Mouse (Mus musculus) forebrain, embryonic 16.5 days (tissue): ENCODE measurements at regions not wholly inside any gene's neighbourhood (a gene's known extent, or its start where the extent isn't known, plus 50 kb on each side); places are given as distances from the start of the nearest gene placed in this dataset.

Experiments
- ATAC-seq: fragments of 200-750 bp; cut with Nextera tagmentation; 2 replicates; pipeline ENCODE4 v1.8.0; 2017; ENCODE audit warnings: mild to moderate bottlenecking, moderate library complexity
- H3K27ac ChIP-seq: fragments of 300-500 bp; sonication (generic); 2 replicates; pipeline ENCODE4 v1.5.1; 2014; ENCODE audit warnings: low read length, control low read depth
- H3K27me3 ChIP-seq: fragments of 300-500 bp; sonication (generic); replicated peaks from 2 replicates; pipeline ENCODE4 v1.6.1; 2014; ENCODE audit warnings: low read length; ENCODE audit not compliant: control insufficient read depth, insufficient read depth
- H3K36me3 ChIP-seq: fragments of 300-500 bp; sonication (generic); 2 replicates; pipeline ENCODE4 v1.6.1; 2014; ENCODE audit not compliant: control insufficient read depth, insufficient read depth
- H3K4me1 ChIP-seq: fragments of 300-500 bp; sonication (generic); replicated peaks from 2 replicates; pipeline ENCODE4 v1.6.1; 2014; ENCODE audit warnings: low read length; ENCODE audit not compliant: control insufficient read depth, insufficient read depth
- H3K4me2 ChIP-seq: fragments of 300-500 bp; sonication (generic); 2 replicates; pipeline ENCODE4 v1.6.1; 2014; ENCODE audit warnings: mild to moderate bottlenecking, low read length, control low read depth
- H3K4me3 ChIP-seq: fragments of 300-500 bp; sonication (generic); replicated peaks from 2 replicates; pipeline ENCODE4 v1.5.1; 2014; ENCODE audit warnings: mild to moderate bottlenecking, low read length, control low read depth
- H3K9ac ChIP-seq: fragments of 300-500 bp; sonication (generic); replicated peaks from 2 replicates; pipeline ENCODE4 v1.6.1; 2014; ENCODE audit warnings: low read depth, low read length, control low read depth
- H3K9me3 ChIP-seq: fragments of 300-500 bp; sonication (generic); 2 replicates; pipeline ENCODE4 v1.6.1; 2016; ENCODE audit warnings: low read length; ENCODE audit not compliant: control insufficient read depth
- WGBS: fragments of 180-500 bp; shearing (Covaris S2); extraction: QIAGEN DNeasy Blood & Tissue Kit; methylation state at CpG from one replicate; pipeline ENCODE4 v1.1.7; 2014; 5-methylcytosine and 5-hydroxymethylcytosine counted together

DNA sequence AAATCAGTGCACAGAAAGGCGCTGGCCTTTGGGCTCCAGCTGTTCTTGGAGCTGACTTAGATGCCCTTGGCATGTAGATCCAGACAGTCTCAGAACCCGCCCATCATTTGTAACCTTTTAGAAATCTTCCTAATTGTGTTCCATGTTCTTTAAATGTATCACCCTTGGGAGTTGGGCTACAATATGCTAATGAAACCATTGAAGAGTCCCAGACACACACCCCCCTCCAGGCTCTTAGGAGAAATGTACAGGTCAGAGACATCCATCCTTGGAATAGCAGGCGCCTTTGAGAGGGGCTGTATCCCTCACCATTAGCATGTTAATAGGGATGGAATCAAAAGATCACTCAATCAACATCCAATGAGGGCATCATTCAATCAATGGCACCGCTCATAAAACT is 238.2 kb downstream of the Rpl10-ps3 start:
- Histone ChIP-seq H3K36me3 (no peaks in the 10 kb centered on the region), H3K27me3 (no peaks in the 10 kb centered on the region), H3K27ac (no peak overlapping the region), H3K4me1 (peaks cover 6% of the 10 kb centered on the region), H3K4me3 (no peak overlapping the region), H3K9me3 (no peaks in the 10 kb centered on the region), H3K9ac (no peak overlapping the region), H3K4me2 (no peak overlapping the region)
- 25% methylated on average over 4 of the region's 4 CpGs for whole genome bisulfite sequencing
- ATAC-seq = no peak

DNA sequence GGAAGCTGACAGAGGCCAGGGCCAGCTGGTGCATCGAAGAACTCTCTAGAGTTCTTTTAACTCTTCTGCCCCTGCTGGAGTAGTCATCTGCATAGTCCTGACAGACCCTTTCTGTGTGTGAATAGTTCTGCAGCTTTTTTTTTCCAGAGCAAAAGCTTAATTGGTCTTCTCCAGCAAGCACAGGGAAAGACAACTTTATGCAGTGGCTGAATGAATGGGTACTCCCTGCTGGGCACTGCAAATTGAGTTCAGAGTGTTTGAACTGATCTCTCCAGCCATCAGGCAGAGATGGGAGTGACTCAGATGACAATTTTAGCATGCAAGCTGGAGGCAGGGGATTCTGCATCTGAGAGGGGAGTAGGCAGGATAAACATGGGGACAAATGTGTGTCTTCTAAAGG is 242.0 kb downstream of the Rpl10-ps3 start:
- no peak overlapping the region for H3K4me2 ChIP-seq
- ATAC-seq = no peak
- H3K27ac ChIP-seq = no peak overlapping the region
- WGBS = 15% methylated on average over 1 of the region's 1 CpGs
- no peaks in the 10 kb centered on the region for H3K36me3 ChIP-seq
- H3K27me3 ChIP-seq = no peaks in the 10 kb centered on the region
- H3K9ac ChIP-seq = no peak overlapping the region
- H3K4me3 ChIP-seq = no peak overlapping the region
- no peaks in the 10 kb centered on the region for H3K9me3 ChIP-seq
- peaks cover 6% of the 10 kb centered on the region for H3K4me1 ChIP-seq

- Histone ChIP-seq H3K27me3 (no peaks in the 10 kb centered on the region), H3K9ac (no peak overlapping the region), H3K4me2 (no peak overlapping the region), H3K36me3 (no peaks in the 10 kb centered on the region), H3K9me3 (no peaks in the 10 kb centered on the region), H3K27ac (no peak overlapping the region), H3K4me3 (no peak overlapping the region), H3K4me1 (no peaks in the 10 kb centered on the region)
- WGBS = 73% methylated on average over 1 of the region's 1 CpGs
- ATAC-seq = no peak
Observed at GRCm38 (mm10) chr9:50101061-50101460, 243.7 kb downstream of the Rpl10-ps3 start.

- 63% methylated on average over 8 of the region's 8 CpGs for WGBS
- no peak for ATAC-seq
- Histone ChIP-seq H3K27ac (no peak overlapping the region), H3K4me2 (no peak overlapping the region), H3K4me1 (no peaks in the 10 kb centered on the region), H3K27me3 (no peaks in the 10 kb centered on the region), H3K9ac (no peak overlapping the region), H3K9me3 (no peaks in the 10 kb centered on the region), H3K4me3 (no peak overlapping the region), H3K36me3 (no peaks in the 10 kb centered on the region)
Observed at GRCm38 (mm10) chr9:50090968-50091367, 253.8 kb downstream of the Rpl10-ps3 start.

DNA sequence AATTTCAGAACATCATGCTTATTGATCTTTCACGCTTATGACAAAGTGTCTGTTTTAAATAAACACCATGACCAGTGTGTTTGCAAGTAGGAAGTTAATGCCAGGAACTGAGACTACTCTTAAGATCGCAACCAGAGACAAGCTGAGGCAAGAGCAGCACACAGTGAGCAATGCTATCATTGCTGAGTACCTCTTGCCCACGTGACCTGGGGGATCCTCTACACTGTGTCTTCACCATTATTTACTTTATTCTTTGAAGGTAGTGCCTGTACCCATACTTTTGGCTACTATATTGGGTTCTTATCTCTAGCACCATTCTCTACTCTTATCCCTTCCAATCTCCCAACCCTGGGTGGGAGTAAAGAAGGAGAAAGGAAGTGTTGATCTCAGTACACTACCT is 254.9 kb downstream of the Rpl10-ps3 start:
- 90% methylated on average over 3 of the region's 3 CpGs for WGBS
- no peaks in the 10 kb centered on the region for H3K27me3 ChIP-seq
- H3K4me3 ChIP-seq = no peak overlapping the region
- ATAC-seq = no peak
- no peak overlapping the region for H3K9ac ChIP-seq
- H3K9me3 ChIP-seq = no peaks in the 10 kb centered on the region
- no peaks in the 10 kb centered on the region for H3K4me1 ChIP-seq
- H3K36me3 ChIP-seq = no peaks in the 10 kb centered on the region
- H3K27ac ChIP-seq = no peak overlapping the region
- H3K4me2 ChIP-seq = no peak overlapping the region

- peak; percentile 36; the same call in 1 of the 2 replicates for ATAC-seq
Observed at GRCm38 (mm10) chr9:50080205-50080604, 264.6 kb downstream of the Rpl10-ps3 start.

GRCm38 (mm10) chr9:50068576-50068975 is 269.9 kb upstream of the Ncam1 start:
- no peaks in the 10 kb centered on the region for H3K36me3 ChIP-seq
- ATAC-seq = no peak
- no peak overlapping the region for H3K4me2 ChIP-seq
- WGBS = 58% methylated on average over 2 of the region's 2 CpGs
- no peak overlapping the region for H3K9ac ChIP-seq
- H3K9me3 ChIP-seq = no peaks in the 10 kb centered on the region
- no peaks in the 10 kb centered on the region for H3K27me3 ChIP-seq
- H3K4me3 ChIP-seq = no peak overlapping the region
- no peak overlapping the region for H3K27ac ChIP-seq
- peaks cover 6% of the 10 kb centered on the region for H3K4me1 ChIP-seq

More at GRCm38 (mm10) chr9:50080205-50080604, 264.6 kb downstream of the Rpl10-ps3 start:
- Histone ChIP-seq H3K27ac (no peak overlapping the region), H3K9me3 (no peaks in the 10 kb centered on the region), H3K4me2 (no peak overlapping the region), H3K4me1 (no peaks in the 10 kb centered on the region), H3K27me3 (no peaks in the 10 kb centered on the region), H3K36me3 (no peaks in the 10 kb centered on the region), H3K4me3 (no peak overlapping the region), H3K9ac (no peak overlapping the region)
- 33% methylated on average over 3 of the region's 3 CpGs for WGBS

- H3K27me3 ChIP-seq = no peaks in the 10 kb centered on the region
Observed at GRCm38 (mm10) chr9:50067729-50068225, 269.1 kb upstream of the Ncam1 start.

GRCm38 (mm10) chr9:50064505-50065229 is 265.9 kb upstream of the Ncam1 start:
- Histone ChIP-seq H3K4me3 (no peak overlapping the region), H3K9ac (no peak overlapping the region), H3K27me3 (no peaks in the 10 kb centered on the region), H3K4me2 (no peak overlapping the region), H3K9me3 (no peaks in the 10 kb centered on the region), H3K4me1 (peaks cover 6% of the 10 kb centered on the region), H3K36me3 (no peaks in the 10 kb centered on the region), H3K27ac (no peak overlapping the region; the same call in 1 of the 2 replicates)
- ATAC-seq = peak; percentile 71; the same call in 1 of the 2 replicates
- WGBS = 63% methylated on average over 10 of the region's 10 CpGs

More at GRCm38 (mm10) chr9:50067729-50068225, 269.1 kb upstream of the Ncam1 start:
- H3K4me2 ChIP-seq = no peak overlapping the region
- H3K9me3 ChIP-seq = no peaks in the 10 kb centered on the region
- no peak for ATAC-seq
- H3K4me1 ChIP-seq = peaks cover 6% of the 10 kb centered on the region
- WGBS = 82% methylated on average over 3 of the region's 3 CpGs
- H3K36me3 ChIP-seq = no peaks in the 10 kb centered on the region
- H3K4me3 ChIP-seq = no peak overlapping the region
- H3K27ac ChIP-seq = no peak overlapping the region
- no peak overlapping the region for H3K9ac ChIP-seq
